Mouse (Mus musculus) erythroblast, adult 5-6 weeks (primary cell): ENCODE measurements around the gene M6pr. TPM values are rescaled to one million over a fixed set of nuclear protein-coding genes. Genes with fewer than 3 reads are reported as not detected.

ENCODE experiments used
- ATAC-seq: replicated peaks from 2 replicates; pipeline ENCODE4 v1.8.0; 2016; ENCODE audit warnings: moderate number of reproducible peaks, mild to moderate bottlenecking, moderate TSS enrichment, inconsistent platforms; ENCODE audit not compliant: poor library complexity, low FRiP score, severe bottlenecking
- total RNA-seq, 2 experiments: library from RNA; stranded (forward) in 1 of 2; stranded (reverse) in 1 of 2; fragments of 150-400 nt in 1 of 2; fragments of 200-764, 138-1000 nt in 1 of 2; gene quantifications; 2 replicates each; pipeline versions ENCODE4 v1.2.3 to v1.2.4; 2015 to 2017; ENCODE audit warnings: low replicate concordance in 2 of 2

The M6pr gene
- total RNA-seq (2015; ENCODE audit: low replicate concordance), result 53.2 and 57.5 TPM in 2 replicates
- 71.4 and 102 TPM in 2 replicates for total RNA-seq (2017; ENCODE audit: low replicate concordance)

DNA sequence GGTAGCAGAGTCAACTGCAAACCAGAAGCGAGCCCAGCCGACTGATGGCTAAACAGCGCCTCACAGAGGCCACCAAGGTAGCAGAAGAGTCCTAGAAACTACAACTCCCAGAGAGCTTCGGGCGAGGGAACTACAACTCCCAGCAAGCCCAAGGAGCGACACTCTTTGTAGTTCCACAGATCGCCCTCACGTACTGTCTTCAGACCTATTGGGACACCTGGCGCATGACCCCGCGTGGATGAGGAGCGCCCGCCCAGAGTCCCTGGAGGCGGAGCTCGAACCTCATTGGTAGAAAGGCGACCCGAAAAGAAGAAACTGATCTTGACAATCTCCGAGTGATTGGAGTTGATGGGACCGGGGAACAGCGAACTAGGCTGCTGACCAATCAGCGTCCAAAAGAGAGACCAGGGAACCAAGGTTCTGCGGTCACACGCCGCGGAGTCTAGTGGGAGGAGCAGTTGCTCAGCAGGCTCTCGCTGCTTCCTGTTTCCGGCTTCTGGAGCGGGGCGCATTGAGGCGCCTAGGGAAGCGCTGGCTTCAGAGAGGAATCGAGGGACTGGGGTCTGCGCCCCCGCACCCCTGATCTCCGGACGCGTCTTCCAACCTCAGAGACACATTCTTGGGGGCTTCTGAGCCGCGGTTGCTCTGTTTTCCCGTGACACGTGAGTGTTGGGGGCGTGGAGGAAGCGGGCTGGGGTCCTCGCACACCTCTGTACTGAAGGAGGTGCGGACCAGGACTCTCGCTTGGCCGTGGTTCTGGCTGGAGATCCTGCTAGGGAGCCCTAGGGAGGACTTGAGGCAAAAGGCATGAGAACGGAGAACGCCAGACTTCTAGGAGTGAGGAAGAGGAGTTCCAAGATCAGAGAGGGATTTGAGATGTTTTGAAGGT lies at the start of gene M6pr:
Gene M6pr (plus strand): TSS at position 216 of the 889 bp plus-strand sequence.
- peak; percentile 94 for ATAC-seq

- ATAC-seq, result no peak
Measured at GRCm38 (mm10) chr6:122262543-122262942, 46.0 kb upstream of the M6pr start.

- no peak for ATAC-seq
Measured at GRCm38 (mm10) chr6:122268561-122268960, 40.0 kb upstream of the M6pr start.

DNA sequence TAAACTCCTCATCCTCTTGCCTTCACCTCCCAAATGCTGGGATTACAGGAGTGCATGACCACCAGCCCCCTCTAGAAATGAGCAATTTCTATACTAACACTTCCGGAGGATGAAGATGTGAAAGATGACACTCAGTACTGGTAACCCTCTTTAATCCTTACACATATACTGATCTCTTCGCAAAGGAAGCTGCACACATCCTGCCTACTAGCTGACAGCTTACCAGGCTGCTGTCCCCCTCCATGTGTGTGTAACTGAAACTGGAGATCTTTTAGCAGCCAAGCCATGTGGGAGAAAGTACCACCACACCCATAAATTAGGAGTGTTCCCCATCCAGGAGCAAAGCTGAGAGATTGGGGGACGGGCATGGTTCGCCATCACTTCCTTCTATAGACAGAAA lies 39.4 kb upstream of the M6pr start:
- no peak for ATAC-seq

GRCm38 (mm10) chr6:122270152-122270551 lies 38.4 kb upstream of the M6pr start:
- no peak for ATAC-seq

- no peak for ATAC-seq
Measured at GRCm38 (mm10) chr6:122274546-122274945, 34.0 kb upstream of the M6pr start.

DNA sequence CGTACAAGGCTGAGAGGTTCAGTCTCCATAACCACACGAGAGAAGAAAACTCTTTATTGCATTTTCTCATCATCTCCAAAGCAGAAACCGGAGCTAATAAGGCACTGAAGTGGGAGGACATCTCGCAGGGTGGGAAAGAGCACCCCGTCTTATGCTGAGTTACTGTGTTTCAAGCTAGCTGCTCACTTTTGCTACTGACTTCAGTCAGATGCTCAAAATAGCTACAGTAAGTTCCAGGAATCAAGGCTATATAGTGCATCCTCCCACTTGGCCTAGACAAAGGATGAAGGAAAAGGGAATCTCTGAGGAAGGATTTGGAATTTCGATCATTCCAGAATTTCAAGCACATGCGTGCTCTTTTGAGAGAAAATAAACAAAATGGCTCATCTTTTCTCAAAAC lies 32.0 kb upstream of the M6pr start:
- no peak for ATAC-seq

DNA sequence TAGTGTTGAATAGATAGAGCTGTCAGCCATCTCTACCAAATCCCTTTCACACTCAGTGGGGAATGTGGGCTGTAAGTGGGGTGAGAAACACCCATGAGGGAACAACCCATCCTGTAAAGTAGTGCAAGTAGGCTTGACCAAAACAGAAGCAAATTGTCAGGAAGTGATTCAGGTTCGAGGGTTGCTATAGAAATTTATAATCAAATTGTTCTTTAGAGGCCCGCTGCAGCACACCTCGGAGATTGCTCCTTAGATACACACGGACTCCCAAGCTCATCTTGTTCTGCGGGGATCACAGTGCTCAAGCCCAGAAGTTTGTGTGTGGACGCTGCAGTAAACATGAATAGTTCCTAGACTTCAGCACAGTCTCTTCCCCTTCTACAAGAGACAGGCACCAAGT lies 25.7 kb upstream of the M6pr start, which contains the start of gene Klrg1:
Gene Klrg1 (minus strand): TSS at position 101 of the 400 bp plus-strand sequence.
- no peak for ATAC-seq

DNA sequence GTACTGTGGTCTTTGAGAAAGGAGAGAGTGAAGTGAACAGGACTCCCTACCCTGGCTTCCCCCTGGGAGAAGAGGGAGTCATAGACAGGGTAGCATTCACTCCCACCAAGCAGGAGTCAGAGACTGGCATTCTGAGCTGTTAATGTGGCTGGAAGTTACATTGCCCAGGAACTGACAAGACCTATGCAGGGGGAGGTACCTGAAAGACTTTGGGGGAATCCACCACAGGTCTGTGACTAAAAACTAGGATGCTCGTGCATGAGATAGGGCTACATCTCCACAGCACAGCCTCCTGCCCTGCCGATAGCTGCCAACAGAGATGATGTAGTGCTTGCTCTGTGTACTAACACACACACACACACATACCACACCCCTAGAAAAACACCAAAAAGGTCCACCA lies 25.1 kb upstream of the M6pr start:
- ATAC-seq, result no peak

DNA sequence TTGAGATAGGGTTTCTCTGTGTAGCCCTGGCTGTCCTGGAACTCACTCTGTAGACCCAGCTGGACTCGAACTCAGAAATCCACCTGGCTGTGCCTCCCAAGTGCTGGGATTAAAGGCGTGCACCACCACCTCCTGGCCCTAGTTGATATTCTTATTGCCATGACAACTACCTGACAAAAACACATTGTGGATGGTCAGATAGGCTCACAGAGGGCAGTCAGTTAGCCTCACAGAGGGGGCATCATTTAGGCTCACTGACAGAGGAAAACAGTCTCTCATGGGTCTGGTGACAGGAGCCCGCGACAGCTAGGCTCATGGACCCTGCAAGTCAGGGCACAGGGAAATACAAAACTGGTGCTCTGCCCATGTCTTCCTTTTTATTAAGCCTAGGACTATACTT lies 24.2 kb upstream of the M6pr start:
- ATAC-seq, result no peak

DNA sequence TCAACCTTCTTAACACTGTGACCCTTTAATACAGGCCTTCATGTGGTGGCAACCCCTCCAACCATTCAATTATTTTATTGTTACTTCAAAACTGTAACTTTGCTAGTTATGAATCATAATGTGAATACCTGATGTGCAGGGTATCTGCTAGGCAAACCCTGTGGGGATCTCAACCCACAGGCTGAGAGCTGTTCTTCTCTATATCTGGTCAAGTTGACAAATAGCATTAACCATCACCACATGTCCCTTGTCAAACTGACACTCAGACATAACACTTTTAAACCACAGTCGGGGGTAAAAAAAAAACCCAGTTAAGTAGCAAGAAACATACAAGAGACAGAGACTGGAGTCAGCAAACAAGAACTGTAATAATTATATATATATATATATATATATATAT lies 23.7 kb upstream of the M6pr start:
- no peak for ATAC-seq

GRCm38 (mm10) chr6:122288263-122288662 lies 20.3 kb upstream of the M6pr start:
- ATAC-seq, result no peak

GRCm38 (mm10) chr6:122289313-122289712 lies 19.2 kb upstream of the M6pr start:
- no peak for ATAC-seq

DNA sequence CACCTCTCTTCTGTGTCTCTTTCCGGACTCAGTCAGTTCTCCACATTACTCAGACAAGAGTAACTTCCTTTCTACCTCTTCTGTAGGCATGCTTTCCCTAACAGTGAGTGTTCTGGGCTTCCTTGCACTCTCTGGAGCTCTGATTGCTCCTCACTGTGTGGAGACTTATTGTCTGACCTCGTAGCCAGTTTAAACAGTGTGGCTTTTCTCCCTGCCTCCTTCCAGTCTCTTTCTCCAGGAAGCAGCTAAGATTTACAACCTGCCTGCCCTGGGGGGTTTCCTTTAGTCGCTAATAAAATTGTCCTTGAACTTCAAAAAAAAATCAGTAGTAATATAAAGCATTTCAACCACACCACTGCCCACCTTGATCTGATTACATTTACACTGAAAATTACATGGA lies 18.3 kb upstream of the M6pr start:
- ATAC-seq, result no peak

DNA sequence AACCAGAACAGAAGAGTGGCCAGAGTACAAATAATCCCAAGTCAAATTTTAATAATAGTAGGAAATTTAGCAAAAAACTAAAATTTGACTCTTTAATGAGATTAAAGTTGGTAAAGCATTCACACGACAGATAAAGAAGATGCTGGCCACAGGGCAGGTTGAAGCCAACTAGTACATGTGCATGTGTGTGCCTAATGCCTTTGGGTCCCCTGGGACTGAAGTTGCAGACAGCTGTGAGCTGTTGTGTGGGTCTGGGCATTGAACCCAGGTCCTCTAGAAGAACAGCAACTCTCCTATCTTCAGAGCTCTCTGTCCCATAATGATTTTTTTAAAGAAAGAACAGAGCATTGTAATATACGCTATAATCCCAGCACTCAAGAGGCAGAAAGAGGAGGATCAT lies 17.3 kb upstream of the M6pr start:
- no peak for ATAC-seq

DNA sequence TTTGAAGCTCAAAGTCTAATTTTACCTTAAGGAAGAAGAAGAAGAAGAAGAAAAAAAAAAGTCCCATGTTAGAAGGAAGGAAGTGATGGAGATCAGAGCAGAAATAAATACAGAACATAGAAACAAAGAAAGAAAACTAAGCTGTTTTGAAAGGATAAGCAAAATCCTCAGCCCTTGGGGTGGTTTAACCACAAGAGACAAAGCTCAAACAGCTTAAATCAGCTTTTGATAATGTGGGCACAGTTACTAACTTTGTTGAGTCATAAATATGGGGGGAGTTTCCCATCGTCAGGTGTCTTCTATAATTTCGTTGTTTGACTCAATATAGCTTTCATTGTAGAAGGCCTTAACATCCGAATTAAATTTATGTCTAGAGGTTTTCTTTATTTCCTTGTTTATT lies 16.8 kb upstream of the M6pr start:
- no peak for ATAC-seq

DNA sequence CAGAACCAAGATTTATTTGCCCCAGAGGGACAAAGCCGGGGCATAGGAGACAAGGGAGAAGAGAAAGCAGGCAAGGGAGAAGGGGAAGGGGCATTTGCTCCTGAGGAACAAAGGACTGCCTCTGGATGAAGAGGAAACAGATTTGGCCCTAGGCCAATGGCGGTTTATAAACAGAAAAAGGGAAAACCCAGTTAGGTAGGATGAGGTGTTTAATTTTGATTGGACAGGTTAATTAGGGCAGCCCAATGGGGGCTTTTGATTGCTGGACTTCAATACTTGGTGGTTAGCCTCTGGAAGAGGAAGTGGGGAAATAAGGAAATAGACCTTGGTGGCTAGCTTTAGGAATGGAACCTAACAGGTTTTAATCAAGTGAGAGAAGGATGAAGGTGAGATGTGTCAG lies 16.3 kb upstream of the M6pr start:
- no peak for ATAC-seq

DNA sequence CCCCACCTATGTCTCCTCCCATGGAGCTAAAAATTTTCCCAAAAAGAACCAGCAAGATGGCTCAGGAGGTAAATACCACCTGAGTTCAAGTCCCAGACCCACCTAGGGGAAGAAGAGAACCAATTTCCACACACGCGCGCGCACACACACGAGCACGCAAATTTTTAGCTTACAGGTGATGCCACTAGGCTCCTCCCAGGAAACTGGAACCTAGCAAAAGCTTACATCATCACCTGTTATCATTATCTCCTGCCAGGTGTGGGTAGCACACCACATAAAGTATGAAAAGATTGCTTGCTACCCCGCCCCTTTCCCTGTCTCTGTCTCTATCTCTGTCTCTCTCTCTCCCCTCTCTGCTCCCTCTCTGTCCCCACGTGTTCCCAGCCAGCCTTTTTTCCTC lies 15.4 kb upstream of the M6pr start:
- ATAC-seq, result no peak

GRCm38 (mm10) chr6:122293796-122294195 lies 14.7 kb upstream of the M6pr start:
- ATAC-seq, result no peak

DNA sequence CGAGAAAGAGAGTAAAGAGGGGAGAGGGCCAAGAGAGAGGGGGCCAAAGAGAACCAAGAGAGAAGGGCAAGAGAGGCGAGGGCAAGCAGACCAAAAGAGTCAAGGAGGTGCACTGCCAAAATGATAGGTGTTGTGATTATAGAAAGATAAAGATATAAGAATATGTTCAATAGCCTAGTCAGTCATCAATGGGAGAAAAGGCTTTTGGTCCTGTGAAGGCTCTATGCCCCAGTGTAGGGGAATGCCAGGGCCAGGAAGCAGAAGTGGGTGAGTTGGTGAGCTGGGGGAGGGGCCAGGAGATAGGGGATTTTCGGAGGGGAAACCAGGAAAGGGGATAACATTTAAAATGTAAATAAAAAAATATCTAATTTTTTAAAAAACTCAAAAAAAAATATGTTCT lies 14.2 kb upstream of the M6pr start:
- no peak for ATAC-seq

GRCm38 (mm10) chr6:122295242-122295641 lies 13.3 kb upstream of the M6pr start:
- ATAC-seq, result no peak

GRCm38 (mm10) chr6:122296918-122297278 lies 11.6 kb upstream of the M6pr start:
- ATAC-seq, result no peak
